Mouse (Mus musculus) cerebellum, adult 2 months (tissue): ENCODE data around the gene Bpnt1. TPM values are rescaled to one million over a fixed set of nuclear protein-coding genes. Genes with fewer than 3 reads are reported as not detected.

Experiments
- DNase-seq, 2 experiments: peaks; one replicate each; pipeline ENCODE4 v3.0.0; 2021
- H3K27ac ChIP-seq: fragments of 200-500 bp; 2 replicates; pipeline ENCODE4 v1.5.1; 2012; ENCODE audit warnings: low read length, control low read depth, inconsistent platforms; ENCODE audit not compliant: insufficient read depth
- H3K27me3 ChIP-seq: fragments of 200-500 bp; 2 replicates; pipeline ENCODE4 v1.6.1; 2012; ENCODE audit warnings: inconsistent platforms, mild to moderate bottlenecking, low read length, moderate library complexity; ENCODE audit not compliant: control insufficient read depth, insufficient read depth
- H3K4me1 ChIP-seq: fragments of 200-500 bp; 2 replicates; pipeline ENCODE4 v1.6.1; 2011; ENCODE audit warnings: low read length; ENCODE audit not compliant: control insufficient read depth, insufficient read depth
- H3K4me3 ChIP-seq: fragments of 200-500 bp; replicated peaks from 2 replicates; pipeline ENCODE3; 2011; ENCODE audit warnings: mild to moderate bottlenecking, low read depth, low read length, control low read depth; ENCODE audit not compliant: insufficient read depth
- CTCF ChIP-seq: fragments of 200-500 bp; IDR thresholded peaks from 2 replicates; pipeline ENCODE4 v1.5.1; 2011; ENCODE audit warnings: low read depth, mild to moderate bottlenecking, control low read depth, low read length, moderate library complexity, borderline replicate concordance; ENCODE audit not compliant: insufficient read depth
- POLR2A ChIP-seq: fragments of 200-500 bp; IDR thresholded peaks from 2 replicates; pipeline ENCODE4 v1.6.1; 2011; ENCODE audit warnings: low read length, control low read depth, borderline replicate concordance; ENCODE audit not compliant: insufficient read depth
- WGBS: fragments of 180-500 bp; shearing (Covaris S2); methylation state at CpG from one replicate; pipeline ENCODE4 v1.1.7; 2018; 5-methylcytosine and 5-hydroxymethylcytosine counted together
- polyA plus RNA-seq: library from polyadenylated mRNA; depleted of rRNA; stranded (reverse); fragments of >200 nt; gene quantifications from 2 replicates; pipeline ENCODE4 v1.2.3, GENCODE M21; 2012

Bpnt1 gene
- polyA plus RNA-seq, 1 experiment = 115 TPM

- WGBS = 64% methylated on average over 10 of the region's 10 CpGs
- no peak overlapping the region for H3K4me3 ChIP-seq
- TF ChIP-seq CTCF = no peak
- no peak for TF ChIP-seq POLR2A
- no peaks in the 10 kb centered on the region for H3K27me3 ChIP-seq
- H3K27ac ChIP-seq = no peak overlapping the region
- H3K4me1 ChIP-seq = no peaks in the 10 kb centered on the region
- peak in 1 of 2 experiments; percentile 50 for DNase-seq
Observed at GRCm38 (mm10) chr1:185292646-185293360, 39.1 kb upstream of the Bpnt1 start.

DNA sequence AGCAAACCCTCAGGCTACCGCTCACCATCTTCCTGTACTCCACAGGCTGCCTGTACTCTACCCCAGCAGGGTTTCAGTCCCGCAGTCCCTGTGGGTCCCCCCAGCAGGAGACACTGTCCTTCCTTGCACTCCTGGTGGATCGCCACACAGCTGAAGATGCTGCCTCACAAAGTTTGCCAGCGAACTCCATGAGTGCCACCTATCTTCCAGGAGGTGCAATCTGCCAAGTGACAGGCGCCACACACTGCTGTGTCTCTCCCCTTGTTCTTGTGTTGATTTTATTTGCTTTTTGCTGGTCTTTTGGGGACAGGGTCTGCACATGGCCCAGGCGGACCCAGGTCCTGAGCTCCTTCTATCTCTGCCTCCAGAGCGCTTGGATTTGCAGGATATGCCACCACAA is 35.1 kb upstream of the Bpnt1 start:
- no peak for TF ChIP-seq CTCF
- TF ChIP-seq POLR2A = no peak
- 88% methylated on average over 7 of the region's 7 CpGs for WGBS

DNA sequence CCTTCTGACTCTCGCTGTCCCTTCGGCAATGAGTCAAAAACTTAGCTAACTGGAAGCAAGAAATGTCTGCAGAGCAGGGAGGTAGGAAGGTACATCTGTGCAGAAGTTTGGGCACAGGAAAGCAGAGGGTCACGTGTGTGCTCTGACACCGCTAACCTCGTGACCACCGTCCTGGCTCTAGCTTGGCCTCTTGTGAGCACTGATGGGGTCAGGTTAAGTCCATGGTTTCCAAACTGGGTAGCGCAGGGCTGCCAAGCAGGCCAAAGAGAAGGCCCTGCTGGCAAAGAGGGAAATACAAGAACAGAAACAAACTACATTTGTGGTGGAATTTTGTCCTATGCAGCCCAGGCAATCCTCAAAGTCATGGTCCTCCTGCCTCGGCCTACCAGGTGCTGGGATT is 33.5 kb upstream of the Bpnt1 start:
- no peak for DNase-seq
- TF ChIP-seq POLR2A (no peak), CTCF (no peak)
- Histone ChIP-seq H3K4me1 (no peaks in the 10 kb centered on the region), H3K27ac (no peak overlapping the region), H3K4me3 (no peak overlapping the region), H3K27me3 (no peaks in the 10 kb centered on the region)
- WGBS = 97% methylated on average over 8 of the region's 8 CpGs

More for the DNA sequence above, 35.1 kb upstream of the Bpnt1 start:
- Histone ChIP-seq H3K4me3 (no peak overlapping the region), H3K27me3 (no peaks in the 10 kb centered on the region), H3K4me1 (no peaks in the 10 kb centered on the region), H3K27ac (no peak overlapping the region)
- no peak for DNase-seq

- no peak for DNase-seq
- H3K4me1 ChIP-seq = no peaks in the 10 kb centered on the region
Observed at GRCm38 (mm10) chr1:185302816-185303215, 29.1 kb upstream of the Bpnt1 start.

GRCm38 (mm10) chr1:185306836-185307235 is 25.1 kb upstream of the Bpnt1 start:
- no peaks in the 10 kb centered on the region; the same call in 1 of the 2 replicates for H3K4me1 ChIP-seq
- DNase-seq = no peak
- H3K4me3 ChIP-seq = no peak overlapping the region
- TF ChIP-seq POLR2A (no peak), CTCF (no peak)
- WGBS = 98% methylated on average over 12 of the region's 12 CpGs
- no peaks in the 10 kb centered on the region for H3K27me3 ChIP-seq
- no peak overlapping the region for H3K27ac ChIP-seq

More at GRCm38 (mm10) chr1:185302816-185303215, 29.1 kb upstream of the Bpnt1 start:
- TF ChIP-seq CTCF = no peak
- TF ChIP-seq POLR2A = no peak
- H3K27me3 ChIP-seq = no peaks in the 10 kb centered on the region
- no peak overlapping the region for H3K4me3 ChIP-seq
- no peak overlapping the region for H3K27ac ChIP-seq
- WGBS = 59% methylated on average over 6 of the region's 6 CpGs

DNA sequence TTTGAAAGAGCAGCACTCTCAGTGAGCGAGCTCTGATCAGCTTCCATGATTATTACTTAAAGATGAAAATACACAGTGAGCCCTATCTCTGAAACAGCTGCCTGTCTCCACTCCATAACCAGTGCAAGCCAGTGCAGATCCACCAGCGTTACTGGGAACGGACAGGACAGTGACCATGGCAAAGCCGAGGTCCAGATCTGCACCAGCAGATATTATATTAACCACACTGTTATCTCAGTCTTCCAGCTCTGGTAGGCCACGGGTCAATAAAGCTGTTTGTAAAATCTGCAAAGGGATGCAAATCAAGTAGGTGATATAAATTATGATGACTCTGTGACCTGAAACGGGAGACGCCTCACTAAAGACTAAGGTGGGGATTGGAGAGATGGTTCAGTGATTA is 24.3 kb upstream of the Bpnt1 start:
- TF ChIP-seq CTCF (no peak), POLR2A (no peak)
- H3K4me3 ChIP-seq = no peak overlapping the region
- 97% methylated on average over 7 of the region's 7 CpGs for WGBS

DNA sequence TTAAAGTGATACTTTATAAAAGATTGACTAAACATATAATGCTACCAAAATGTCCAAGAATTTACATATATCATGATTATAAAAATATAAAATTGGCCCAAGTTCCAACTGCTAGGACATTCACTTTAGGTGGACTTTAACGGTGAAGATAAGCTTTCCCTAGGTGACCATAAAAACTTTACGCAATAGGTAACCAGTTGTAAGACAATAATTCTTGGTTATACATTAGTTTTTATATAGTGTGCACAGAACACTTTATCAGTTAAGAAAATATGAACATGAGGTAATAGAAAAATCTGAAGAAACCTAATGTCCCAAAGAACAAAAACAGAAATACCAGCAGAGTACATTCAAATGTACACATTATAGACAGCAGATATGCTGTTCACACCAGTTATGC is 23.6 kb upstream of the Bpnt1 start:
- Histone ChIP-seq H3K4me3 (no peak overlapping the region), H3K4me1 (no peaks in the 10 kb centered on the region; the same call in 1 of the 2 replicates), H3K27me3 (no peaks in the 10 kb centered on the region), H3K27ac (no peak overlapping the region)
- no peak for DNase-seq
- WGBS = 98% methylated on average over 2 of the region's 2 CpGs
- TF ChIP-seq CTCF = no peak
- TF ChIP-seq POLR2A = no peak

More for the DNA sequence above, 24.3 kb upstream of the Bpnt1 start:
- DNase-seq = no peak
- H3K27me3 ChIP-seq = no peaks in the 10 kb centered on the region
- H3K27ac ChIP-seq = no peak overlapping the region
- no peaks in the 10 kb centered on the region; the same call in 1 of the 2 replicates for H3K4me1 ChIP-seq

DNA sequence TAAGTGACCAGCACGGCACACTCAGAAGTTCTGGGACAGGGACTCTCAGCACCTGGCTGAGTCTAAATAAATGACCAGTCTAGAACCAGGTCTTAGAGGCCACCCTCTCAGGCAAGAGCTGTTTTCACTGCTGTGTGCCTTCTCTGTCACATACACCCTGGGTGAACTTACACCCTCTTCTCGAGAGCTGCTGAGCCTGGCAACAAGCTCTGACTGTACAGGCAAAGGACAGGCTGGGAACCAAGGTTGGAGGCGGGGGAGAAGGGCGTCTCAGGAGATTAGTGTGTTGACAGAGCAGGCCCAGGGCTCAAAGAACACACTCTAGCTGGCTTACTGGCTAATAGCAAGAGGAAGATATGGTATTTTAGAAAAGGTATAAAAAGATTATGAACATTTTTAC is 23.0 kb upstream of the Bpnt1 start:
- H3K27me3 ChIP-seq = no peaks in the 10 kb centered on the region
- H3K27ac ChIP-seq = no peak overlapping the region
- no peak overlapping the region for H3K4me3 ChIP-seq
- DNase-seq = no peak
- no peak for TF ChIP-seq CTCF
- TF ChIP-seq POLR2A = no peak
- 75% methylated on average over 4 of the region's 4 CpGs for WGBS
- no peaks in the 10 kb centered on the region; the same call in 1 of the 2 replicates for H3K4me1 ChIP-seq
